Mouse (Mus musculus) MEL (cell line): ENCODE measurements at regions not wholly inside any gene's neighbourhood (a gene's known extent, or its start where the extent isn't known, plus 50 kb on each side); places are given as distances from the start of the nearest gene placed in this dataset.

ENCODE experiments used
- DNase-seq: peaks from one replicate; pipeline ENCODE4 v3.0.0; 2011; ENCODE audit warnings: low read depth, low spot score
- H3K27ac ChIP-seq: 2 replicates; pipeline ENCODE4 v1.5.1; 2012; ENCODE audit warnings: low read depth, mild to moderate bottlenecking, control low read depth, low read length, moderate library complexity; ENCODE audit not compliant: control insufficient read depth
- H3K27me3 ChIP-seq, 2 experiments: fragments of 150-350 bp in 1 of 2; sonication (generic) in 1 of 2; 2 replicates each; pipeline ENCODE4 v1.6.1; 2012; ENCODE audit warnings: low read length in 2 of 2, mild to moderate bottlenecking in 2 of 2, improper control_type of control experiment in 1 of 2, moderate library complexity in 1 of 2; ENCODE audit not compliant: insufficient read depth in 2 of 2, control insufficient read depth in 1 of 2
- H3K36me3 ChIP-seq, 2 experiments: 2 replicates each; pipeline ENCODE4 v1.6.1; 2012 to 2014; ENCODE audit warnings: low read length in 2 of 2, improper control_type of control experiment in 1 of 2, inconsistent platforms in 1 of 2, mild to moderate bottlenecking in 1 of 2; ENCODE audit not compliant: insufficient read depth in 2 of 2, control insufficient read depth in 1 of 2
- H3K4me1 ChIP-seq, 2 experiments: fragments of 150-350 bp in 1 of 2; sonication (generic) in 1 of 2; 2 replicates each; pipeline ENCODE4 v1.6.1; 2012; ENCODE audit warnings: low read length in 2 of 2, improper control_type of control experiment in 1 of 2, mild to moderate bottlenecking in 1 of 2; ENCODE audit not compliant: insufficient read depth in 2 of 2, control insufficient read depth in 1 of 2
- H3K4me3 ChIP-seq, 2 experiments: fragments of 150-350 bp in 1 of 2; sonication (generic) in 1 of 2; 2 replicates each; pipeline ENCODE4 v1.5.1; 2012; ENCODE audit warnings: low read depth in 2 of 2, low read length in 2 of 2, mild to moderate bottlenecking in 2 of 2, moderate library complexity in 2 of 2, control low read depth in 1 of 2, improper control_type of control experiment in 1 of 2; ENCODE audit not compliant: control insufficient read depth in 1 of 2, insufficient read depth in 1 of 2
- H3K79me2 ChIP-seq: 2 replicates; pipeline ENCODE4 v1.6.1; 2012; ENCODE audit warnings: mild to moderate bottlenecking, low read length, moderate library complexity; ENCODE audit not compliant: control insufficient read depth, poor library complexity, insufficient read depth
- H3K9ac ChIP-seq: 2 replicates; pipeline ENCODE4 v1.6.1; 2012; ENCODE audit warnings: low read depth, mild to moderate bottlenecking, control low read depth, low read length, moderate library complexity; ENCODE audit not compliant: control insufficient read depth, poor library complexity, severe bottlenecking
- H3K9me3 ChIP-seq: fragments of 150-350 bp; sonication (generic); replicated peaks from 2 replicates; pipeline ENCODE4 v1.6.1; 2012; ENCODE audit warnings: mild to moderate bottlenecking, low read length, improper control_type of control experiment, moderate library complexity; ENCODE audit not compliant: insufficient read depth
- CHD1 ChIP-seq: IDR thresholded peaks from 2 replicates; pipeline ENCODE4 v1.6.1; 2012; ENCODE audit warnings: low read depth, mild to moderate bottlenecking, inconsistent platforms, low read length, improper control_type of control experiment
- CTCF ChIP-seq, 3 experiments: IDR thresholded peaks in 2 of 3; conservative IDR thresholded peaks in 1 of 3; 2 replicates each; pipeline ENCODE4 v1.5.1; 2011 to 2012; ENCODE audit warnings: low read length in 3 of 3, low read depth in 2 of 3, mild to moderate bottlenecking in 2 of 3, improper control_type of control experiment in 1 of 3, inconsistent platforms in 1 of 3, mixed read lengths in 1 of 3, moderate library complexity in 1 of 3; ENCODE audit not compliant: control insufficient read depth in 1 of 3, insufficient read depth in 1 of 3, poor library complexity in 1 of 3, severe bottlenecking in 1 of 3
- E2F4 ChIP-seq: IDR thresholded peaks from 2 replicates; pipeline ENCODE4 v1.6.1; 2011; ENCODE audit warnings: low read depth, low read length, improper control_type of control experiment, borderline replicate concordance
- ELF1 ChIP-seq: IDR thresholded peaks from 2 replicates; pipeline ENCODE4 v1.6.1; 2014; ENCODE audit warnings: low read depth, mild to moderate bottlenecking, inconsistent platforms, low read length, improper control_type of control experiment, moderate library complexity
- GABPA ChIP-seq: IDR thresholded peaks from 2 replicates; pipeline ENCODE4 v1.6.1; 2012; ENCODE audit warnings: low read depth, mild to moderate bottlenecking, inconsistent platforms, low read length, improper control_type of control experiment, moderate library complexity
- JUND ChIP-seq: IDR thresholded peaks from 2 replicates; pipeline ENCODE4 v1.6.1; 2011; ENCODE audit warnings: low read depth, mild to moderate bottlenecking, improper control_type of control experiment, low read length
- MAFK ChIP-seq: IDR thresholded peaks from 2 replicates; pipeline ENCODE4 v1.6.1; 2011; ENCODE audit warnings: low read depth, mild to moderate bottlenecking, low read length, improper control_type of control experiment, borderline replicate concordance
- MAZ ChIP-seq: IDR thresholded peaks from 2 replicates; pipeline ENCODE4 v1.6.1; 2012; ENCODE audit warnings: low read depth, mild to moderate bottlenecking, inconsistent platforms, low read length, improper control_type of control experiment
- POLR2A ChIP-seq, 2 experiments: IDR thresholded peaks; 2 replicates each; pipeline ENCODE4 v1.6.1; 2011 to 2012; ENCODE audit warnings: low read length in 2 of 2, mild to moderate bottlenecking in 2 of 2, control low read depth in 1 of 2, improper control_type of control experiment in 1 of 2, low read depth in 1 of 2, moderate library complexity in 1 of 2; ENCODE audit not compliant: control insufficient read depth in 1 of 2, insufficient read depth in 1 of 2, poor library complexity in 1 of 2
- POLR2AphosphoS2 ChIP-seq: IDR thresholded peaks from 2 replicates; pipeline ENCODE4 v1.6.1; 2011; ENCODE audit warnings: low read length, improper control_type of control experiment
- RAD21 ChIP-seq: IDR thresholded peaks from 2 replicates; pipeline ENCODE4 v1.6.1; 2011; ENCODE audit warnings: mild to moderate bottlenecking, low read depth, low read length, improper control_type of control experiment
- RCOR1 ChIP-seq: IDR thresholded peaks from 2 replicates; pipeline ENCODE4 v1.6.1; 2012; ENCODE audit warnings: low read depth, mild to moderate bottlenecking, inconsistent platforms, low read length, improper control_type of control experiment
- SIN3A ChIP-seq: IDR thresholded peaks from 2 replicates; pipeline ENCODE4 v1.6.1; 2012; ENCODE audit warnings: low read length, improper control_type of control experiment, inconsistent platforms
- TBP ChIP-seq: IDR thresholded peaks from 2 replicates; pipeline ENCODE4 v1.8.0; 2011; ENCODE audit warnings: low read depth, low read length, improper control_type of control experiment
- TCF12 ChIP-seq: IDR thresholded peaks from 2 replicates; pipeline ENCODE4 v1.6.1; 2014; ENCODE audit warnings: low read depth, mild to moderate bottlenecking, inconsistent platforms, low read length, improper control_type of control experiment, moderate library complexity
- UBTF ChIP-seq: IDR thresholded peaks from 2 replicates; pipeline ENCODE4 v1.6.1; 2012; ENCODE audit warnings: low read depth, mild to moderate bottlenecking, inconsistent platforms, low read length, improper control_type of control experiment, moderate library complexity, borderline replicate concordance; ENCODE audit not compliant: insufficient read depth
- USF2 ChIP-seq, 2 experiments: IDR thresholded peaks; 2 replicates each; pipeline ENCODE4 v1.6.1; 2011 to 2012; ENCODE audit warnings: improper control_type of control experiment in 2 of 2, low read length in 2 of 2, borderline replicate concordance in 1 of 2, inconsistent platforms in 1 of 2, low read depth in 1 of 2, mild to moderate bottlenecking in 1 of 2; ENCODE audit not compliant: insufficient read depth in 1 of 2
- ZC3H11A ChIP-seq: IDR thresholded peaks from 2 replicates; pipeline ENCODE4 v1.6.1; 2012; ENCODE audit warnings: low read depth, mild to moderate bottlenecking, inconsistent platforms, low read length, improper control_type of control experiment
- ZKSCAN1 ChIP-seq: IDR thresholded peaks from 2 replicates; pipeline ENCODE4 v1.6.1; 2012; ENCODE audit warnings: low read depth, mild to moderate bottlenecking, inconsistent platforms, low read length, improper control_type of control experiment, moderate library complexity
- ZMIZ1 ChIP-seq: IDR thresholded peaks from 2 replicates; pipeline ENCODE4 v1.6.1; 2012; ENCODE audit warnings: low read depth, mild to moderate bottlenecking, inconsistent platforms, low read length, improper control_type of control experiment, moderate library complexity
- ZNF384 ChIP-seq: IDR thresholded peaks from 2 replicates; pipeline ENCODE4 v1.6.1; 2012; ENCODE audit warnings: low read depth, mild to moderate bottlenecking, inconsistent platforms, low read length, improper control_type of control experiment

DNA sequence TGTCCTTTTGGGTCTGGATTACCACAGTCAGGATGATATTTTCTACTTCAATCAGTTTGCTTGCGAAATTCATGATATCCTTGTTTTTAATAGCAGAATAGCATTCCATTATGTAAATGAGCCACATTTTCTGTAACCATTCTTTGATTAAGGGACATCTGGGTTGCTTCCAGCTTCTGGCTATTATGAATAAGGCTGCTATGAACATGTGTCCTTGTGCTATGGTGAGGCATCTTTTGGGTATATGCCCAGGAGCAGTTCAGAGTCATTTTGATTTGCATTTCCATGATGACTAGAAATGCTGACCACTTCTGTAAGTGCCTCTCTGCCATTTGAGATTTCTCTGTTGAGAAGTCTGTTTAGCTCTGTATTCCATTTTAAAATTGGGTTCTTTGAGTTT lies 266.0 kb upstream of the Fshr start:
- Histone ChIP-seq H3K27ac (no peak overlapping the region), H3K9ac (no peak overlapping the region), H3K27me3 (no peaks in the 10 kb centered on the region), H3K4me3 (no peak overlapping the region), H3K4me1 (no peaks in the 10 kb centered on the region), H3K79me2 (no peaks in the 10 kb centered on the region), H3K9me3 (no peaks in the 10 kb centered on the region), H3K36me3 (no peaks in the 10 kb centered on the region)
- TF ChIP-seq ZC3H11A (no peak), CHD1 (no peak), MAZ (no peak), ELF1 (no peak), ZNF384 (no peak), POLR2AphosphoS2 (no peak), GABPA (no peak), TCF12 (no peak)
- DNase-seq = no peak

- H3K27ac ChIP-seq = no peak overlapping the region
- no peak for TF ChIP-seq TBP
- TF ChIP-seq ELF1 = no peak
- no peak for TF ChIP-seq TCF12
- no peak for TF ChIP-seq CHD1
- TF ChIP-seq RCOR1 = no peak
- no peak for TF ChIP-seq CTCF (IDR thresholded peaks at IDR 0.05 in 2 of 3, conservative IDR thresholded peaks at IDR 0.05 in 1 of 3; ENCODE audit: control insufficient read depth in 1 of 3, insufficient read depth in 1 of 3, low read depth in 2 of 3, low read length in 3 of 3, poor library complexity in 1 of 3, severe bottlenecking in 1 of 3)
- no peak for TF ChIP-seq USF2 (IDR thresholded peaks at IDR 0.05; ENCODE audit: borderline replicate concordance in 1 of 2, insufficient read depth in 1 of 2, low read depth in 1 of 2, low read length in 2 of 2)
- TF ChIP-seq JUND = no peak
- no peak for TF ChIP-seq ZMIZ1
- no peak for TF ChIP-seq UBTF
- H3K4me3 ChIP-seq = no peak overlapping the region
- H3K9ac ChIP-seq = no peak overlapping the region
- DNase-seq = no peak
- H3K79me2 ChIP-seq = no peaks in the 10 kb centered on the region
- H3K27me3 ChIP-seq = no peaks in the 10 kb centered on the region
- H3K9me3 ChIP-seq = no peaks in the 10 kb centered on the region
- H3K4me1 ChIP-seq = no peaks in the 10 kb centered on the region
- no peaks in the 10 kb centered on the region for H3K36me3 ChIP-seq
Observed at GRCm38 (mm10) chr17:89465883-89466282, 265.4 kb upstream of the Fshr start.

DNA sequence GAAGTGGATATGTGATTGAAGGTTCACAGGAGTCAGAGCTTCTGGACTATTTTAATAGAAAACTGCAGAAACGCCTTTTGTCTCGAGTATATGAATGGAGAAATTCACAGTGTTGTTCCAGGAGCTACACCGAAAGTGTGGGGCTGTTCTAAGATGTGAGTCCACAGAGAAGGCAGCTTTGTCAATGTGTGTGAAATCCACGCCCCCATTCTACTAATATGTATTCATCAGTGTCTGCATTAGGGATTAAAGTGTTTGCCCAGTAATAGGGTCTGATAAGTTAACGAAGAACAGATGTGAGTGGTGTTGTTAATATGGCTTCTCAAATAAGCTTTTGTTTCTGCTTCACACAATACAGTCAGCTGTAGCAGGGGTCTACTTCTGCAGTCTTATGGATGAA lies 260.0 kb upstream of the Fshr start:
- Histone ChIP-seq H3K27ac (no peak overlapping the region), H3K4me3 (no peak overlapping the region), H3K79me2 (no peaks in the 10 kb centered on the region), H3K4me1 (no peaks in the 10 kb centered on the region), H3K9me3 (no peaks in the 10 kb centered on the region), H3K36me3 (no peaks in the 10 kb centered on the region), H3K27me3 (no peaks in the 10 kb centered on the region), H3K9ac (no peak overlapping the region)
- TF ChIP-seq SIN3A (no peak), POLR2A (IDR thresholded peaks at IDR 0.05; ENCODE audit: control insufficient read depth in 1 of 2, insufficient read depth in 1 of 2, low read depth in 1 of 2, low read length in 2 of 2, poor library complexity in 1 of 2) (no peak), MAFK (no peak), ZKSCAN1 (no peak), RAD21 (no peak), GABPA (no peak), E2F4 (no peak), POLR2AphosphoS2 (no peak)
- DNase-seq = no peak
